Mouse (Mus musculus) layer of hippocampus, adult 9-10 months (tissue): Measurements from ENCODE around the gene Odf4.
"Not testable (repeated sequence)": the region's sequence is repeated elsewhere in the genome, so short reads cannot be mapped to it uniquely, and the experiment has no call there.

Experiments
- DNase-seq: peaks from one replicate; pipeline ENCODE4 v3.0.0; 2022; ENCODE audit warnings: low spot score

The Odf4 gene

DNA sequence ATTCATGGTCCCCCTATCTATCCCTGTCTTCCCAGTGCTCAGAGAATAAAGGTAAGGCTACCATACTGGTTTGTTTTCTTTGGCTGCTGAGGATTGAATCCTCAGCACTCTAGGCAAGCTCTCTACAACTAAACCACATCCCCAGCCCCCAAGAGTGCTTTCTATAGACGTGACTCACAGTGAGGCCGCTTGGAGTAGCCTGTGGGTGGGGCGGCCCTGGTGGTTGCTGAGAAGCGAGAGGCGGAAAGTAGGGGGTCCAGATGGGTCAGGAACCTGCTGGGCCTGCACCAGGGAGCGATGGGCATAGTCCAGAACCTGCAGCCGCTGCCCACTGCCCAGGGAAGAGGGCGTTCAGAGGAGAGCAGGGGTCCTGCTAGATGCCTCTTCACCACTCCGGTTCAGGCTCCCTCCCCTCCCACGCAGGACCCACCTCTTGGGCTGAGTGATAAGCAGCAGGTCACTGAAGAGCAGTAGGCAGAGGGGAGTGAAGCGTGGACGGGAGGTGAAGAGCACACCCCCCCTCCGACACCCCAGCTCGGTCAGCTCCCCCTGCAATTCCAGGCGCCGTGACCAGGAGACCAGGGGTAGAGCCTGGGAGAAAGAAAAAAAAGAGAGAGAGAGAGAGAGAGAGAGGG is 20.0 kb upstream of the Odf4 start:
- no peak for DNase-seq

DNA sequence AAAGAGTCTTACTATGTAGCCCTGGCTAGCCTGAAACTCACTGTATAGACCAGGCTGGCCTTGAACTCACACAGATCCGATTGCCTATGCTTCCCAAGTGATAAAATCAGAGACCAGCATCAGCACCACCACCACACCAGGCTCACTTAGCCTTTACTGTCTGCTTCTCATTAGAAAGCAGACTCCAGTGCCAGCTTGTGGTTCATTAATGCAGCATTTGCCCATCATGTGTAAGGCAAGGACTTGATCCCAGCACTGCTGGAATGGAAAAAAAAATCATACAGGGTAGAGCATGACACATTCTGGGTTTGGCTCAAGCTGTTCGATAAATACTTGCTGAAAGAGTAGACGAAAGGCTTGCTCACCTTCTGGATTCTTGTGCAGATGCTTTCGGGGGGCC is 19.1 kb upstream of the Odf4 start:
- DNase-seq = no peak

- no peak for DNase-seq
Observed at GRCm38 (mm10) chr11:68945245-68945644, 18.4 kb upstream of the Odf4 start.

DNA sequence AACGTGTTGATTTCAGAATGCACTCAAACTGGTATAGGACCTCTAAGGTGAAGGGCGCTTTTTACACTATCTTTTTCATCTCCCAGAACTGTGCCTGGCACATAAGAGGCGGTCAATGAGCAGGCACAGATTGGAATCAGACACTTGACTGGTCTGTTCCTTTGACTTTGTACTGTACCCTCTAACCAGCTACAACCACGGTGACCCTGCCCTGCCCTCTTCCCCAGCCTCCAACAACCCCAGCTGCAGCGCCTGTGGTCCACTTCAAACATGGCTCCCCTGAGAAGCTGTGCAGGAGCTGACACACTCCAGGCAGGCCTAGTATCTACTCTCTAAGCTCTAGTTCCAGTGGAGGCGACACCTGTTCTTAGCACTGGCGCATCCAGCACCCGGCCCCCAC is 15.8 kb upstream of the Odf4 start:
- no peak for DNase-seq

- DNase-seq = no peak
Observed at GRCm38 (mm10) chr11:68940516-68940915, 13.6 kb upstream of the Odf4 start.

GRCm38 (mm10) chr11:68939451-68940304 is 12.8 kb upstream of the Odf4 start:
- peak; percentile 80 for DNase-seq

- DNase-seq = not testable (repeated sequence)
Observed at GRCm38 (mm10) chr11:68936951-68937350, 10.1 kb upstream of the Odf4 start.

GRCm38 (mm10) chr11:68933885-68934507 is 7.1 kb upstream of the Odf4 start:
- no peak for DNase-seq

DNA sequence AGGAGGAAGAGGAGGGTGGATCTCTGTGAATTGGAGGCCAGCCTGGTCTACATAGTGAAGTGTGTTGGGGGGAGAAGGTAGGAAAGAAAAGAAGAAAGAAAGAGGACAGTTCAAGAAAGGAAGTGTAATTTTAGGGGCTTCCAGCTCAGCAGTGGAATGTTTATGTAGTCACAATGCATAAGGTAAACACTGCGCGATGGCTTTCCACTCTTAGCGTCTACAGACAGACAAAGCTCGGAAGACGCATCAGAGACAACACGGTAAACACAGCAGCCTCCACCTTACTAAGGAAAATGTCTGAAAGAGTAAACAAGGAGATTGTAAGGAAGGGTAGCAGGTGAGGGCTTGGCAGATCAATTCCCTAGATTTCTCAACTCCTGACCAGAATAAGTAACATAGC is 3.1 kb upstream of the Odf4 start:
- no peak for DNase-seq

- DNase-seq = no peak
Observed at GRCm38 (mm10) chr11:68924749-68925148, 2.1 kb downstream of the Odf4 start.

GRCm38 (mm10) chr11:68923191-68923590 is 3.7 kb downstream of the Odf4 start:
- no peak for DNase-seq

GRCm38 (mm10) chr11:68914566-68914965 is 12.3 kb downstream of the Odf4 start:
- DNase-seq = no peak

GRCm38 (mm10) chr11:68911531-68912177 is 15.2 kb downstream of the Odf4 start:
- DNase-seq = no peak

DNA sequence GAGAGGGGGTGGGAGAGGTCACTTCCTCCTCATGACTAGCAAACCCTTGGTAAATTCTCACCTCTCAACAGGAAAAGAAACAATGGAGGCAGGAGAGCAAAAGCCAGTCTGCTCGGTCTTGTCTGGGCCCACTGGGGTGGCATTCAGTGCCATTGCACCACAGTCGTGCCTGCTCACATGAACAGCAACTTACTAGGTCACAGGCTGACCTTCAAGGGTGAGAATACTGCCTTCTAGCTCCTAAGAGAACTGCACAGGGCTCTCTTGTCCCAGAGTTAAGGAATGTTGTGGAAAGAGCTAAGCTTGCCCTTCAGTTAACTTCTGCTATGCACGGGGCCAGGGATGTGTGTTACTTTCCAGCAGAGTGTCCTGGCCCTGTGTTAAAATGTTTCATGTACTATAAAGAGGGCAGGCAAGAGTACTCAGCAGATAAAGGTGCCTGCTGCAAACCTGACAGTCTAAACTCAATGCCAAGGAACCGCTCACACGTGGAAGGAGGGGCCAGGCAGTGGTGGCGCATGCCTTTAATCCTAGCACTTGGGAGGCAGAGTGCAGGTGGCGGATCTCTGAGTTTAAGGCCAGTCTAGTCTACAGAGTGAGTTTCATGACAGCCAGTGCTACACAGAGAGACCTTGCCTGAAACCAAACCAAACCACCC is 17.9 kb downstream of the Odf4 start:
- DNase-seq = no peak

DNA sequence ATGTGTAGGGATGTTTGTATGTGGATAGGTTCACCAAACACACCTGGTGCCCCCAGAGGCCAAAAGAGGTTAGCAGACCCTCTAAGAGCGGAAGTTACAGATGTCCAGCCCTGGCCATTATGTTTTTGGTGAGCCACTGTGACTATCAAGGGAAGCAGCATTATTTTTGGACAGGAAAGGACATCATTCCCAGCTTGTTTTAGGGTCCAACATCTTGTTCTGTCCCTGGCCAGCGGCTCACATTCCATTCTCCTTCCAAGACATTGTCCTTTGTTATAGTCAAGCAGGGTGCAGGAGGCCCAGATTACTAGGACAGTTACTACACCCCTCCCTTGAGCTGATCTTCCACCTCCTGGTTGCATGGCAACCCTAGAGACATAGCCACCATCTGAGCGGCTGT is 19.6 kb downstream of the Odf4 start:
- DNase-seq = no peak

GRCm38 (mm10) chr11:68906461-68906790 is 20.5 kb downstream of the Odf4 start:
- DNase-seq = no peak

GRCm38 (mm10) chr11:68905665-68906460 is 21.0 kb downstream of the Odf4 start:
- DNase-seq = no peak

- no peak for DNase-seq
Observed at GRCm38 (mm10) chr11:68905138-68905531, 21.7 kb downstream of the Odf4 start.

DNA sequence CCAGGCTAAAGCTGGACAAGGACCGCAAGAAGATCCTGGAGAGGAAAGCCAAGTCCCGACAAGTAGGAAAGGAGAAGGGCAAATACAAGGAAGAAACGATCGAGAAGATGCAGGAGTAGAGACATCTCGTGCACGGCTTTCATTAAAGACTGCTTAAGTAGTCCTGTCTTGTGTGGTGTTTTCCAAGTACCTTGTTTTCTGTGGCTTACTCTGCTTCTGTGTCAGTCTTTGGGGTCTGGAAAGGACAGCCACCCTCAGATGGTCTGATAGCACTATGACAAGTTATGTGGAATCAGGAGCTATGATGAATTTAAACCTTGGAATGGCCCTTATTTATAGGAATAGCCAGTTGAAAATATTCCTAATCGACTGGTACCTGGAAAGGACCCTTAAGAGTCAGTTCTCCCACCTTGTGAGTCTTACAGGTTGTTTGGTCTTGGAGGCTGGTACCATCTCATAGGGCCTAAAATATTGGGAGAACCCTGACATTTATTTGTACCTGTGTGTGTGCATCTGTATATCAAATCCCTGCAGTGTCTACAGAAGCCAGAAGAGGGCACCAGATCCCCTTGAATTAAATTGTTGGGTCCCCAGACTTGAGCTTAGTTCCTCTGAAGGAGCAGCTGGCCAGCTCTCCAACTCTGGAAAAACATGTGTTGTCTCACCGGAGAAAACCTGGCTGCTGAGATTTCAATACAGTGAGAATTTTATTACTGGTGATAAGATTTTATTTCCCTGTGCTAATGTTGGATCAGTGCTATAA is 22.3 kb downstream of the Odf4 start:
- peak; percentile 78 for DNase-seq

GRCm38 (mm10) chr11:68903775-68904174 is 23.1 kb downstream of the Odf4 start:
- DNase-seq = no peak

GRCm38 (mm10) chr11:68902823-68903222 is 24.1 kb downstream of the Odf4 start:
- DNase-seq = no peak
